Mouse (Mus musculus) CD4-positive naive resting alpha-beta T cell, adult 57 days (primary cell): ENCODE data around the gene Casp2. TPM values are rescaled to one million over a fixed set of nuclear protein-coding genes. Genes with fewer than 3 reads are reported as not detected.

ENCODE experiments used
- total RNA-seq: library from RNA; stranded (reverse); gene quantifications from one replicate; pipeline ENCODE4 v1.2.4, GENCODE M21; 2023

The Casp2 gene
- 104 TPM for total RNA-seq

DNA sequence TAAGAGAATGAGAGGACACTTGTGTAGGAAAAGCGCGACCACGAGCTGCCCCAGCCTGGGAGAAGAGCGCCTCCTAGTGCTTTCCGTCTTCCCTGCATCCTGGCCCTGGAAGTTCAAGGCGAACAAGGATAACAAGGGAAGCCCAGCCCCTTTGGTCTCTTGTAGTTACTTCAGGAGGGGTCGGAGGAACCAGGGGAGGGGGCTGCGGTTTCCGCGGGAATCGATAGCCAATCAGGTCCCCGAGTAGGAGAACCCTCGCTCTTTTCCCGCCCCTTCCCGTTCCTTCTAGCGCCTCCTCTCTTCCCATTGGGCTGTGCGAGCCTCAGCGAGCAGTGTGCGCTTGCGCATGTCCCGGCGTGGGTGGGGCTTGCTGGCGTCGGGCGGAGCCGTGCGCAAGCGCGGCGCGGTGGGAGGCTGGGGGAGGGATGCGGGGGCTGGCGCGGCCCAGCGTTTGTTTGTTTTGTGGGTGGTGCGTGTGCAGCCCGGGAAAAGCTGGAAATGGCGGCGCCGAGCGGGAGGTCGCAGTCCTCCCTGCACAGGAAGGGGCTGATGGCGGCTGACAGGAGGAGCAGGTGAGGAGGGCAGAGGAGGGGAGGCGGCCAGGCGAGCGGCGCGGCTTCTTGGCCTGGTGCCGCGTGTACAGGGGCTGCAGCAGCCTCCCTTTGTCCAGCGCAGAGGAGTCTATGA lies at the start of gene Casp2:
Gene Casp2, plus strand, starts transcription at position 360 of the 687 bp plus-strand sequence.

DNA sequence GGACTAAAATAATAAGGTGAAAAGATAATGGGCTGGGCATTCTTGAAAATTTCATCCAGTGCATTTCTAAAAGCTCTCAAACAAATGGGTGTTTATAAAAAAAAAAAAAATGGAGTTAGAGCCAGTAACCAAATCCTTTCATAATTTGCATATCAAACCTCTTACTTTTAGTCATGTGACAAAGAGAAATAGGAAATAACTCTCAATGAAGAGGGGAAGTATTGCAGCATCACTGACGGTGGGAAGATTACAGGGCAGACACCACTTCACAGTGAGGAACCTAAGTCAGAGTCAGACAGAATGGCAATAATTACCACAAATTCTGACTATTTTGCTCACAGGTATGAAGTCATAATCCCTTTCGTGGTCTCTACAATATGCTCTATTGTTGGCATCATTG lies 49.8 kb upstream of the Casp2 start, which contains the start of gene Tas2r144:
Gene Tas2r144, plus strand, starts transcription at position 301 of the 400 bp plus-strand sequence.

DNA sequence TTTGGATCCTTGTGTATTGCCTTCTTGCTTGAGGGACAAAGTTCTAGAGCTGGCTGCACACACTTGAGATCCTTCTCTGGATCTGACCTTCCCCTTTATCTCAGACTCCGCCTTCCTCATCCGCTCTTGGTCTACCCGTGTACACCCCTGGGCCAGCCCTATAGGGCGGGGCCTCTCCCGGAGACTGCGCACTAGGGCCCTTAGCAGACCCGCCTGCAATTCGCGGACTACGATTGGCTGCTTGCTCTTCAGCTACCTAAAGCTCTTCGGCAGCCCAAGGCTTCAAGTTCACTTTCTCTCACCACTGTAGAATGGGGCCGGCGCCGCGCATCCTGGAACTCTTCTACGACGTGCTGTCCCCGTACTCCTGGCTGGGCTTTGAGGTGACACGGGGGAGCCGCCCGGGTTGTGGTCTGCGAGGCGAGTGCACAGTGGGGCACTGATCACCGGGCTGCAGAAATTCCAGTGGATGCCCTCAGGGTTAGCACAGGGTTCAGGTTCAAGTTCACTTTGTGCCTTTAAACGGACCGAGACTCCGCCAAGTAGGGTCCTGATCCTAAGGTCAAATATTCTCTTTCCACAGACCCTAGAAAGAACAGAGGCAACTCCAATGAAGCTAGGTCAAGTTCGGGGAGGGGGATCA lies 19.0 kb upstream of the Casp2 start, which contains the start of gene Gstk1:
Gene Gstk1, plus strand, starts transcription at position 225 of the 643 bp plus-strand sequence.

DNA sequence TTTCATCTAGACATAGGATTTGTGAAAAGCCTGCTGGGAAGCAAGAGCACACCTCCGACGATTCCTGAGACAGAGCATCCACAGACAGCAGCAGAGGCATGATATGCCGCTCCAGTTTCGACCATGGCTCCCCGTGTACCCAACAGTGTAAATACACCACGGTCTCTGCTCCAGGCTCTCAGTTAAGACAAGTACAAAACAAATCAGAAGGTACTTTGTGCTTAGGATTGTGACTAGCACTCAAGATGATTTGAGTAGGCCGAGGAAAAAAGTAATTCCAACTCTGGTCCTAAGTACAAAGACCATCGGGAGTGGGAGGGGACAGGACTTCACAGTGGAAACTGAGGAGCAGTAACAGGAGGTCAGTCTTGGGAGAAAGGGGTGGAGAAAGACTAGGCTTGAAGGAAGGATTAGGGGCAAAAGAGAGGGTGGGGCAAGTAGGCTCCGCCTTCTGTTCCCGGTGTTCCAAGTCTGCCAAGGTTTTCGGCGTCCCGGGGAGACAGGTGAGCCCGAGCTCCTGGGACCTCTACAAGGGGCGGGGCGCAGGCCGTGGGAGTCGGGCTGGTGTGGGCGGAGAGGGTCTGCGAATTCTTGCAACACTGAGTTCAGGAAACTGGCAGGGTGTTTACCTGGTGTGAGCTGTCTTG lies 3.1 kb upstream of the Casp2 start, which contains the start of gene Tmem139:
Gene Tmem139, plus strand, starts transcription at position 447 of the 647 bp plus-strand sequence.

DNA sequence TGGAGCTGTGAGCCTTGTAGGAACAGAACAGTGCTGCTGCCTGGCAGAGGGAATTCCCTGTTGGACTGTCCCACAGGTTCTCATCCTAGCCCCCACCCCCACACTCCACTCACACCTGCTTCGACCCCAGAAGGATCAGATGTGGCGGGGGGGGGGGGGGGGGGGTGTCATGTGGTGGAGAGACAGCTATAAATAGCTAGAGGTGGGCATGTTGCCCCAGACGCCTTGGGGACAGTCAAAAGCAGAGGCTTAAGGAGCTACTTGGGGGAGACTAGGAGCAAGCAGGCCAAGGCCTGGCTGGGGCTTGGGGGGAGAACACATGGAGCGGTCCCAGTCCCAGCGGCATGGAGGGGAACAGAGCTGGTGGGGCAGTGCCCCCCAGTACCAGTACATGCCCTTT lies 21.7 kb downstream of the Casp2 start, which contains the start of gene Clcn1:
Gene Clcn1, plus strand, starts transcription at position 238 of the 400 bp plus-strand sequence.

DNA sequence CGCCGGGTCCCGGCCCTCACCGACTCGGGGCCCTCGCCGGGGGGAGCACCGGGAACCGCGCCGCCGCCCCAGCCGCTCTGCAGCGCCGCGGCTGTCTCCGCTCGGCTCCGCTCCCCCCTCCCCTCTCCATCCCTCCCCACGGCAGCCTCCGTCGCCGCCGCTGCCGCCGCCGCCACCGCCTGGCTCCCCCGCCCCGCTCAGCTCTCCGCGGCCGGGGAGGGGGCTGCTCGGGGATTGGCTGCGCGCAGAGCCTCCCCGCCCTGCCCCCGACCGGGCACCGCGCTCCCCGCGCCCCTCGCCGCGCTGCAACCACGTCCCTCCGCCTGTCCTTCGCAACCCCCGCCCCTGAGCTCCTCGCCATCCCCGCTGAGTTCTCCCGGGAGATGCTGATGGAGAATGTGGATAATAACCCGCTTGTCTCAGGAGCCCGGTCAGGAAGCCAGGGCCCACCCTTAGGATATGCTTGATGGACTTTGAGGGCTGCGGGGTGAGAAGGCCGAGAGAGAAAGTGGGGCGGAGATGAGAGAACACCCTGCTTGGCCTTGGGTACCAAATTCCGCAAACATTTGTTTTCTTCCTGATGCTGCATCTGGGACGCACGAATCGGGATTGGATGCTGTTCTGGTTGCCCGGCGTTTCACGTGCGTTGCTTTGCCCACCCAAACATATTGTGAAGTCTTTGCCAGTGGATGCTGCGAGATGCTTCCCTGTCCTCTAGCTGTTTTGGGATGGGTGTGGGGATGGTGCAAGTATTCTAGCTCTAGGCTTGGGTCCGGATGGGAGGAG lies 59.9 kb downstream of the Casp2 start, which contains the start of gene Fam131b:
Gene Fam131b, minus strand, starts transcription at position 162 of the 786 bp plus-strand sequence.

Other genes with a start within 250 kb of the Casp2 start
- gene Sva, start 226.6 kb upstream of the Casp2 start, total RNA-seq = not detected
- gene Tas2r139, start 124.0 kb upstream of the Casp2 start, total RNA-seq = not detected
- not detected for gene Tas2r144, start 49.7 kb upstream of the Casp2 start, total RNA-seq
- gene Gstk1, start 19.1 kb upstream of the Casp2 start, total RNA-seq = 10.3 TPM
- not detected for gene Tmem139, start 3.0 kb upstream of the Casp2 start, total RNA-seq
- gene Clcn1, start 21.7 kb downstream of the Casp2 start, total RNA-seq = 1.4 TPM
- 0.15 TPM for gene Fam131b, start 59.7 kb downstream of the Casp2 start, total RNA-seq
- gene Zyx, start 84.6 kb downstream of the Casp2 start, total RNA-seq = 146 TPM
- gene Epha1, start 108.3 kb downstream of the Casp2 start, total RNA-seq = 0.18 TPM
- gene Tas2r143, start 135.3 kb downstream of the Casp2 start, total RNA-seq = 0.92 TPM
- gene Tas2r135, start 140.4 kb downstream of the Casp2 start, total RNA-seq = 0.53 TPM
- gene Tas2r126, start 169.6 kb downstream of the Casp2 start, total RNA-seq = not detected
- not detected for gene Olfr458, start 200.2 kb downstream of the Casp2 start, total RNA-seq
- gene Olfr457, start 211.3 kb downstream of the Casp2 start, total RNA-seq = not detected
- gene Olfr456, start 222.2 kb downstream of the Casp2 start, total RNA-seq = not detected